Mouse (Mus musculus) megakaryocyte progenitor cell, adult 5-6 weeks (primary cell): Measurements from ENCODE around the gene Alkal2. TPM values are rescaled to one million over a fixed set of nuclear protein-coding genes. Genes with fewer than 3 reads are reported as not detected.

Source experiments
- ATAC-seq: replicated peaks from 2 replicates; pipeline ENCODE4 v1.8.0; 2016; ENCODE audit warnings: mild to moderate bottlenecking, moderate TSS enrichment, inconsistent platforms; ENCODE audit not compliant: poor library complexity
- total RNA-seq, 2 experiments: library from RNA; stranded (forward) in 1 of 2; stranded (reverse) in 1 of 2; fragments of 157-497, 149-512 nt in 1 of 2; fragments of 200-1000 nt in 1 of 2; gene quantifications; 2 replicates each; pipeline versions ENCODE4 v1.2.3 to v1.2.4; 2015 to 2017

The Alkal2 gene
- total RNA-seq, 2 experiments from 2014 or later = not detected

- ATAC-seq = no peak
Measured at GRCm38 (mm10) chr12:30912840-30913239, 28.7 kb downstream of the Alkal2 start.

- peak; percentile 68 for ATAC-seq
Measured at GRCm38 (mm10) chr12:30922401-30922800, 38.3 kb downstream of the Alkal2 start.

GRCm38 (mm10) chr12:30928182-30928581 lies 44.1 kb downstream of the Alkal2 start:
- ATAC-seq = no peak

GRCm38 (mm10) chr12:30933299-30933698 lies 49.2 kb downstream of the Alkal2 start:
- no peak for ATAC-seq

- ATAC-seq = no peak
Measured at GRCm38 (mm10) chr12:30936899-30937298, 52.8 kb downstream of the Alkal2 start.

Other genes starting within 250 kb of the Alkal2 start
- gene Acp1, start 27.3 kb downstream of the Alkal2 start, total RNA-seq (2015) = 58.3 and 68.8 TPM in 2 replicates
- gene Acp1, start 27.3 kb downstream of the Alkal2 start, total RNA-seq (2017) = 80.0 and 85.9 TPM in 2 replicates
- 1.6 and 1.8 TPM in 2 replicates for gene Sh3yl1, start 27.3 kb downstream of the Alkal2 start, total RNA-seq (2015)
- 0.12 and 0.74 TPM in 2 replicates for gene Sh3yl1, start 27.3 kb downstream of the Alkal2 start, total RNA-seq (2017)
- 0.05 and 0.64 TPM in 2 replicates for gene Fam110c, start 189.5 kb downstream of the Alkal2 start, total RNA-seq (2015)
- 0.07 and 0.08 TPM in 2 replicates for gene Fam110c, start 189.5 kb downstream of the Alkal2 start, total RNA-seq (2017)